Mouse (Mus musculus) CH12.LX (cell line): Measurements from ENCODE around the gene Ucn2. TPM values are rescaled to one million over a fixed set of nuclear protein-coding genes. Genes with fewer than 3 reads are reported as not detected.

Experiments
- DNase-seq: peaks from one replicate; pipeline ENCODE4 v3.0.0-alpha.2; 2013; ENCODE audit errors: extremely low read depth
- H3K27ac ChIP-seq: 2 replicates; pipeline ENCODE4 v1.5.1; 2012; ENCODE audit warnings: low read depth, mild to moderate bottlenecking, control low read depth, moderate library complexity; ENCODE audit not compliant: insufficient read depth
- H3K27me3 ChIP-seq: replicated peaks from 2 replicates; pipeline ENCODE3; 2012; ENCODE audit warnings: inconsistent platforms
- H3K36me3 ChIP-seq, 2 experiments: replicated peaks in 1 of 2; 2 replicates each; pipeline versions ENCODE3 to v1.6.1; 2012; ENCODE audit warnings: inconsistent platforms in 1 of 2, low read length in 1 of 2, mild to moderate bottlenecking in 1 of 2, mixed read lengths in 1 of 2, moderate library complexity in 1 of 2; ENCODE audit not compliant: control insufficient read depth in 1 of 2, insufficient read depth in 1 of 2
- H3K4me1 ChIP-seq, 2 experiments: 2 replicates each; pipeline ENCODE4 v1.6.1; 2012; ENCODE audit warnings: inconsistent platforms in 1 of 2, moderate library complexity in 1 of 2; ENCODE audit not compliant: insufficient read depth in 2 of 2, control insufficient read depth in 1 of 2
- H3K4me2 ChIP-seq: 2 replicates; pipeline ENCODE4 v1.6.1; 2012; ENCODE audit warnings: low read depth, mild to moderate bottlenecking, control low read depth; ENCODE audit not compliant: poor library complexity, insufficient read depth, severe bottlenecking
- H3K4me3 ChIP-seq, 3 experiments: fragments of 150-350 bp in 1 of 3; sonication (generic) in 1 of 3; replicated peaks in 1 of 3; 2 replicates each; pipeline versions ENCODE3 to v1.5.1; 2011 to 2012; ENCODE audit warnings: low read depth in 2 of 3, low read length in 2 of 3, mild to moderate bottlenecking in 2 of 3, moderate library complexity in 2 of 3, control low read depth in 1 of 3, improper control_type of control experiment in 1 of 3, inconsistent platforms in 1 of 3, mixed read lengths in 1 of 3; ENCODE audit not compliant: poor library complexity in 1 of 3
- H3K79me2 ChIP-seq: replicated peaks from 2 replicates; pipeline ENCODE4 v1.6.1; 2012; ENCODE audit warnings: mild to moderate bottlenecking, moderate library complexity; ENCODE audit not compliant: control insufficient read depth, poor library complexity, insufficient read depth, severe bottlenecking; ENCODE audit errors: extremely low read depth
- H3K9ac ChIP-seq: 2 replicates; pipeline ENCODE4 v1.6.1; 2012; ENCODE audit warnings: low read depth, mild to moderate bottlenecking, control low read depth, moderate library complexity; ENCODE audit not compliant: insufficient read depth
- H3K9me3 ChIP-seq: replicated peaks from 2 replicates; pipeline ENCODE3; 2012; ENCODE audit warnings: low read length, inconsistent platforms, mixed read lengths
- CHD1 ChIP-seq: IDR thresholded peaks from 2 replicates; pipeline ENCODE4 v1.6.1; 2012; ENCODE audit warnings: low read depth, low read length, improper control_type of control experiment, inconsistent platforms
- CTCF ChIP-seq, 2 experiments: IDR thresholded peaks in 1 of 2; conservative IDR thresholded peaks in 1 of 2; 2 replicates each; pipeline ENCODE4 v1.5.1; 2011 to 2012; ENCODE audit warnings: low read depth in 2 of 2, low read length in 2 of 2, improper control_type of control experiment in 1 of 2, inconsistent platforms in 1 of 2, mild to moderate bottlenecking in 1 of 2, moderate library complexity in 1 of 2
- E2F4 ChIP-seq: IDR thresholded peaks from 2 replicates; pipeline ENCODE4 v1.6.1; 2011; ENCODE audit warnings: low read depth, low read length, improper control_type of control experiment; ENCODE audit not compliant: insufficient replicate concordance
- ELF1 ChIP-seq: IDR thresholded peaks from 2 replicates; pipeline ENCODE4 v1.6.1; 2014; ENCODE audit warnings: low read depth, mild to moderate bottlenecking, inconsistent platforms, low read length, improper control_type of control experiment
- EP300 ChIP-seq: IDR thresholded peaks from 2 replicates; pipeline ENCODE4 v1.6.1; 2011; ENCODE audit warnings: low read length, improper control_type of control experiment
- HCFC1 ChIP-seq: IDR thresholded peaks from 2 replicates; pipeline ENCODE4 v1.6.1; 2012; ENCODE audit warnings: low read depth, mild to moderate bottlenecking, inconsistent platforms, low read length, improper control_type of control experiment
- JUN ChIP-seq: IDR thresholded peaks from 2 replicates; pipeline ENCODE4 v1.6.1; 2011; ENCODE audit warnings: low read depth, mild to moderate bottlenecking, low read length, improper control_type of control experiment, moderate library complexity; ENCODE audit not compliant: insufficient read depth
- MAZ ChIP-seq: IDR thresholded peaks from 2 replicates; pipeline ENCODE4 v1.6.1; 2012; ENCODE audit warnings: low read depth, mild to moderate bottlenecking, inconsistent platforms, low read length, improper control_type of control experiment, moderate library complexity
- NELFE ChIP-seq: IDR thresholded peaks from 2 replicates; pipeline ENCODE4 v1.6.1; 2011; ENCODE audit warnings: low read depth, low read length, improper control_type of control experiment
- NRF1 ChIP-seq: IDR thresholded peaks from 2 replicates; pipeline ENCODE4 v1.6.1; 2014; ENCODE audit warnings: low read depth, mild to moderate bottlenecking, inconsistent platforms, low read length, improper control_type of control experiment, moderate library complexity
- PAX5 ChIP-seq: IDR thresholded peaks from 2 replicates; pipeline ENCODE4 v1.6.1; 2012; ENCODE audit warnings: low read length, inconsistent platforms, mixed read lengths
- POLR2AphosphoS2 ChIP-seq: IDR thresholded peaks from 2 replicates; pipeline ENCODE4 v1.6.1; 2011; ENCODE audit warnings: low read depth, low read length, improper control_type of control experiment
- RAD21 ChIP-seq: IDR thresholded peaks from 2 replicates; pipeline ENCODE4 v1.6.1; 2011; ENCODE audit warnings: low read depth, mild to moderate bottlenecking, low read length, improper control_type of control experiment, moderate library complexity
- RCOR1 ChIP-seq: conservative IDR thresholded peaks from 2 replicates; pipeline ENCODE4 v1.6.1; 2012; ENCODE audit warnings: low read depth, mild to moderate bottlenecking, inconsistent platforms, low read length, improper control_type of control experiment
- SIN3A ChIP-seq: IDR thresholded peaks from 2 replicates; pipeline ENCODE4 v1.6.1; 2012; ENCODE audit warnings: low read length, improper control_type of control experiment, inconsistent platforms
- TCF12 ChIP-seq: IDR thresholded peaks from 2 replicates; pipeline ENCODE4 v1.6.1; 2014; ENCODE audit warnings: low read depth, mild to moderate bottlenecking, inconsistent platforms, low read length, improper control_type of control experiment
- UBTF ChIP-seq: IDR thresholded peaks from 2 replicates; pipeline ENCODE4 v1.6.1; 2012; ENCODE audit warnings: low read depth, mild to moderate bottlenecking, inconsistent platforms, low read length, improper control_type of control experiment, moderate library complexity
- USF1 ChIP-seq: IDR thresholded peaks from 2 replicates; pipeline ENCODE4 v1.6.1; 2014; ENCODE audit warnings: low read depth, mild to moderate bottlenecking, inconsistent platforms, low read length, improper control_type of control experiment
- ZMIZ1 ChIP-seq: IDR thresholded peaks from 2 replicates; pipeline ENCODE4 v1.6.1; 2012; ENCODE audit warnings: low read depth, mild to moderate bottlenecking, inconsistent platforms, low read length, improper control_type of control experiment
- ZNF384 ChIP-seq: IDR thresholded peaks from 2 replicates; pipeline ENCODE4 v1.6.1; 2012; ENCODE audit warnings: low read depth, low read length, improper control_type of control experiment, inconsistent platforms
- dilution Hi-C: fragments of 300-500 bp; cut with MboI; formaldehyde crosslinking; loops from 2 replicates; pipeline ENCODE4 v1.14.3; 2020; ENCODE audit warnings: low sequenced_read_pairs; ENCODE audit not compliant: extremely low pct_unique_long_range_greater_than_20kb, extremely low pct_ligation_motif_present
- in situ Hi-C: fragments of 300-500 bp; cut with MboI; formaldehyde crosslinking; loops from 3 replicates; pipeline ENCODE4 v1.14.3; 2019; ENCODE audit warnings: low sequenced_read_pairs, low pct_ligation_motif_present, low pct_unique_long_range_greater_than_20kb, mixed read lengths
- polyA plus RNA-seq: library from polyadenylated mRNA; unstranded; fragments of >175 nt; gene quantifications from 2 replicates; pipeline ENCODE4 v1.2.1, GENCODE M21; 2012; ENCODE audit warnings: low read depth; ENCODE audit not compliant: insufficient read length
- total RNA-seq, 2 experiments: library from RNA; depleted of rRNA; stranded (reverse); fragments of 300-350 nt in 1 of 2; fragments of >200 nt in 1 of 2; gene quantifications; 2 replicates each; pipeline ENCODE4 v1.2.3; 2012 to 2014

Gene Ucn2
- total and polyA plus RNA-seq, 3 experiments, result 0.40 TPM; not detected in 2

GRCm38 (mm10) chr9:108964338-108964737 is 21.5 kb upstream of the Ucn2 start:
- Histone ChIP-seq H3K9me3 (no peaks in the 10 kb centered on the region), H3K36me3 (peaks cover 0 to 27% of the 10 kb centered on the region in 2 experiments), H3K9ac (no peak overlapping the region), H3K27ac (no peak overlapping the region), H3K4me2 (no peak overlapping the region), H3K4me3 (no peak overlapping the region), H3K27me3 (no peaks in the 10 kb centered on the region), H3K79me2 (no peaks in the 10 kb centered on the region), H3K4me1 (no peaks in the 10 kb centered on the region)
- DNase-seq, result no peak
- TF ChIP-seq JUN, result no peak
- in situ Hi-C loops (no loop called here), dilution Hi-C loops (no loop called here)

GRCm38 (mm10) chr9:108970623-108971022 is 15.2 kb upstream of the Ucn2 start:
- TF ChIP-seq RCOR1 (no peak), TCF12 (no peak), UBTF (no peak), ELF1 (no peak), USF1 (no peak), NRF1 (no peak), SIN3A (no peak), ZNF384 (no peak), NELFE (no peak), PAX5 (no peak), E2F4 (no peak), RAD21 (no peak), POLR2AphosphoS2 (no peak), CHD1 (no peak), JUN (no peak), ZMIZ1 (no peak), MAZ (no peak), HCFC1 (no peak), CTCF (conservative IDR thresholded peaks at IDR 0.05 in 1 of 2, IDR thresholded peaks at IDR 0.05 in 1 of 2; ENCODE audit: low read depth in 2 of 2, low read length in 2 of 2) (no peak), EP300 (no peak)
- H3K4me1 ChIP-seq, result no peaks in the 10 kb centered on the region
- in situ Hi-C loops, result no loop called here
- no peak overlapping the region for H3K9ac ChIP-seq
- no peak overlapping the region for H3K4me2 ChIP-seq
- H3K4me3 ChIP-seq, result no peak overlapping the region
- H3K36me3 ChIP-seq, result peaks cover 0 to 39% of the 10 kb centered on the region in 2 experiments
- H3K27me3 ChIP-seq, result no peaks in the 10 kb centered on the region
- no peak overlapping the region for H3K27ac ChIP-seq
- dilution Hi-C loops, result no loop called here
- no peaks in the 10 kb centered on the region for H3K79me2 ChIP-seq
- H3K9me3 ChIP-seq, result no peaks in the 10 kb centered on the region
- no peak for DNase-seq
